Mouse (Mus musculus) 3134 (cell line): Measurements from ENCODE around the gene Padi4.

Experiments used
- DNase-seq: peaks from one replicate; pipeline ENCODE4 v3.0.0-alpha.2; 2011; ENCODE audit warnings: low spot score; ENCODE audit not compliant: insufficient read length; ENCODE audit errors: extremely low read depth

The Padi4 gene

GRCm38 (mm10) chr4:140788983-140789382, 14.9 kb upstream of the Padi4 start:
- no peak for DNase-seq

- no peak for DNase-seq
Measured at GRCm38 (mm10) chr4:140788264-140788663, 14.2 kb upstream of the Padi4 start.

GRCm38 (mm10) chr4:140787414-140787813, 13.4 kb upstream of the Padi4 start:
- no peak for DNase-seq

- no peak for DNase-seq
Measured at GRCm38 (mm10) chr4:140785217-140785616, 11.2 kb upstream of the Padi4 start.

GRCm38 (mm10) chr4:140784292-140784945, 10.4 kb upstream of the Padi4 start:
- no peak for DNase-seq

- no peak for DNase-seq
Measured at GRCm38 (mm10) chr4:140782821-140783220, 8.8 kb upstream of the Padi4 start.

- DNase-seq = no peak
Measured at GRCm38 (mm10) chr4:140780507-140780906, 6.5 kb upstream of the Padi4 start.

GRCm38 (mm10) chr4:140779803-140780397, 5.9 kb upstream of the Padi4 start:
- no peak for DNase-seq

GRCm38 (mm10) chr4:140776623-140777022, 2.6 kb upstream of the Padi4 start:
- DNase-seq = no peak

GRCm38 (mm10) chr4:140775876-140776275, 1.8 kb upstream of the Padi4 start:
- no peak for DNase-seq

GRCm38 (mm10) chr4:140774893-140775292, 857 bp upstream of the Padi4 start:
- DNase-seq = no peak

GRCm38 (mm10) chr4:140771091-140771490, 2.9 kb downstream of the Padi4 start:
- DNase-seq = peak; percentile 69

GRCm38 (mm10) chr4:140770433-140770832, 3.6 kb downstream of the Padi4 start:
- DNase-seq = peak; percentile 65

GRCm38 (mm10) chr4:140768973-140769372, 5.1 kb downstream of the Padi4 start:
- DNase-seq = no peak

GRCm38 (mm10) chr4:140765936-140766335, 8.1 kb downstream of the Padi4 start:
- DNase-seq = no peak

GRCm38 (mm10) chr4:140763158-140763557, 10.9 kb downstream of the Padi4 start:
- peak; percentile 52 for DNase-seq

GRCm38 (mm10) chr4:140761601-140762000, 12.4 kb downstream of the Padi4 start:
- DNase-seq = no peak

GRCm38 (mm10) chr4:140755811-140756210, 18.2 kb downstream of the Padi4 start:
- DNase-seq = no peak

GRCm38 (mm10) chr4:140753366-140753765, 20.7 kb downstream of the Padi4 start:
- DNase-seq = no peak

- no peak for DNase-seq
Measured at GRCm38 (mm10) chr4:140750328-140750727, 23.7 kb downstream of the Padi4 start.

- no peak for DNase-seq
Measured at GRCm38 (mm10) chr4:140747978-140748377, 26.1 kb downstream of the Padi4 start.

GRCm38 (mm10) chr4:140744654-140745053, 29.4 kb downstream of the Padi4 start:
- no peak for DNase-seq
